ENCODE assay signal across 8 mouse cellular contexts in genomic region chr5:122548671-122549070, GRCm38 (mm10). TPM values are rescaled to one million over a fixed set of nuclear protein-coding genes. Genes with fewer than 3 reads are reported as not detected.
DNase-seq lines count a peak whose midpoint lies in the region; ATAC-seq lines count a peak whose summit lies in the region.
"Had no signal": no experiment of that assay in that cellular context is flagged by ENCODE, and none has a peak within 500 bp of the region (broad histone marks: within the 10 kb centered on the region; RNA-seq: fewer than 3 reads in every experiment).

No protein-coding gene starts in this region.

- WGBS in limb, embryonic 10.5 days = 84% methylated on average over 6 of the region's 6 CpGs

- DNase-seq in CD8-positive naive resting alpha-beta T cell, adult 2 months (ENCODE audit: low read depth in 2 of 2, low spot score in 2 of 2) = peak; percentile 14 to 44
- peak; percentile 55 for DNase-seq in kidney, adult 18-20 months
- DNase-seq in lung, postnatal 4 days = peak; percentile 52 to 57
- DNase-seq in ovary, postnatal 10 days (ENCODE audit: low spot score) = no peak
- DNase-seq in limb, embryonic 10.5 days (ENCODE audit: low spot score) = no peak
- no peak for DNase-seq in right cerebral cortex, postnatal 4 days
- DNase-seq: cerebellum, adult 18-20 months had no signal

- peaks cover 9% of the 10 kb centered on the region for H3K4me1 ChIP-seq in limb, embryonic 10.5 days

- no peak overlapping the region for H3K27ac ChIP-seq in limb, embryonic 10.5 days

- no peaks in the 10 kb centered on the region for H3K9me3 ChIP-seq in limb, embryonic 10.5 days (replicated peaks)

- no peaks in the 10 kb centered on the region for H3K27me3 ChIP-seq in limb, embryonic 10.5 days (ENCODE audit: low read depth, poor library complexity, severe bottlenecking)

- H3K4me3 ChIP-seq in limb, embryonic 10.5 days = no peak overlapping the region

- peaks cover 17% of the 10 kb centered on the region for H3K36me3 ChIP-seq in limb, embryonic 10.5 days

- peak; percentile 96 for ATAC-seq in activated CD4-positive, CD25-positive, alpha-beta regulatory T cell, adult 4 months

RNA-seq across cellular contexts. Expression of gene Atp2a2, which starts 46.6 kb away (rescaled TPM):
- 10 to 100 TPM; 14.0 to 17.6 TPM for polyA plus RNA-seq in activated CD4-positive, CD25-positive, alpha-beta regulatory T cell, adult 4 months (2017; shearing (Covaris generic))
- polyA plus RNA-seq in limb, embryonic 10.5 days (2016; fragmentation: Nextera tagmentation; extraction: Ambion mirVana) = 39.0 and 42.9 TPM in 2 replicates

Comparison
In these comparisons a context has a peak if more than half of its experiments do, and no peak if none do; other contexts are left out.
1. DNase-seq: peak in CD8-positive naive resting alpha-beta T cell, adult 2 months (2 of 2), kidney, adult 18-20 months (single experiment) and lung, postnatal 4 days (2 of 2); none in ovary, postnatal 10 days (single experiment), limb, embryonic 10.5 days (single experiment) and right cerebral cortex, postnatal 4 days (single experiment).